Mouse (Mus musculus): ENCODE measurements around the gene Spaar.

GRCm38 (mm10) chr4:43729126-43729525 is 708 bp upstream of the Spaar start:
- no peak for TF ChIP-seq CTCF (IDR thresholded peaks at IDR 0.05)
- no peak for TF ChIP-seq EP300 (IDR thresholded peaks at IDR 0.05; ENCODE audit: insufficient read depth, low read depth, low read length)
